Mouse (Mus musculus): ENCODE results near the gene Cstf2.
A peak's percentile ranks its signal among the peaks of the same experiment; 100 is the strongest.

The Cstf2 gene

GRCm38 (mm10) chrX:134058987-134059712 lies at the start of gene Cstf2:
TSS of gene Cstf2 (plus strand) at chrX:134059187.
- DNase-seq (ENCODE audit: low read depth, low spot score) = peak; percentile 87

- DNase-seq (ENCODE audit: low read depth, low spot score) = peak; percentile 36
These were observed 40.0 kb upstream of the Cstf2 start for GRCm38 (mm10) chrX:134019005-134019404.

DNA sequence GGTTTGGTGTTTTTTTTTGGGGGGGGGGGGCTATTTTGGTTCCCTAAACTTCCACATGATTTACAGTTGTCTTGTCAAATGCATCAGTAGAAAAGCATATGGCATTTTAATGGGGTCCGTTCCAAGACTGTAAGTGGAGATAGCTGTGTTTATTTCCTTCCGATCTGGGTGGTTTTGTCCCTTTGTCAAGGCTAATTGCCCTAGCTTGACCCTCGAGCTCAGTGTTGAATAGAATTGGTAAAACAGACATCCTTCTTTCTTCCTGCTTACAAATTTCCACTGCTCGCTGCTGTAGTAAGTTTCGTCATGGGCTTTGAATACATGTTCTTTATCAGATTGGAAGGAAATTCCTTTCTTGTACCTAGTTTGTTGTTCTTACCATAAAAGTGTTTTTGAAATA lies 38.3 kb upstream of the Cstf2 start:
- no peak for DNase-seq (ENCODE audit: low read depth, low spot score)

GRCm38 (mm10) chrX:134048994-134049393 lies 10.0 kb upstream of the Cstf2 start:
- no peak for DNase-seq (ENCODE audit: low read depth, low spot score)

DNA sequence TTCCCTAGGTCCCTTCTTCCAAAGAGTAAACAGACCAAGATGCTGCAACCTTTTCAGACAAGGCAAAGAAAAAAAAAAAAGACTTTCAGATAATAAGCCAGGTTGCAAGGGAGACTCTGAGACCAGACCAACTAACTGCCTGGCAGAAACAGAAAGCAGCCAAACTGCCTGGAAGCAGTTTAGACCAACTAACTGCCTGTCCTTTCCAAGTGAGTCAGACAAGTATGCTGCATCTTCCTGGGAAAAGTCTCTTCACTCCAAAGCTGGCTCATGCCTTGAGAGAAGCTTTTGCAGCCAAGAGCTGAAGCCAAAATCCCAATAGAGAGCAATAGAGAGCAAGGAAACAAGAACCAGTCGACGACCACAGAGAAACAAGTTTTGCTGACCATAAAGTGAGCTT lies 2.1 kb upstream of the Cstf2 start:
- no peak for DNase-seq (ENCODE audit: low read depth, low spot score)

- no peak for DNase-seq (ENCODE audit: low read depth, low spot score)
These were observed 729 bp upstream of the Cstf2 start for GRCm38 (mm10) chrX:134058040-134058875.

DNA sequence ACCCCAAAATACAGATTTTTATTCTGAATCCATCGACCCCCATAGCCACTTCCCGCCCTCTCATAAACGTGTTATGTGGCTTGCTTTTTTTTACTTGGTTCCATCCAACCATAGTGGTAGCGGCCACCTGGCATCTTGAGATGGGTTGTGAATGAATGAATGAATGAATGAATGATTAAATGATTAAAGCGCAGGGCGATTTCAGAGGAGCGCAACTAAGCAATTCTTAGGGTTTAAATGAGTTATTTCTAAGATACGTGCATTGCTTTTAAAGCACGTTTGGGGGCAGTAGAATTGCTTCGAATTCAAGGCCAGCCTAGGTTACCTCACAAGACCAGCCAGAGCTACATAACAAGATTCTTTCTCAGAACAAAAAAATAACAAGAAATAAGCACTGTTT lies 777 bp downstream of the Cstf2 start:
- DNase-seq (ENCODE audit: low read depth, low spot score) = peak; percentile 31

- no peak for DNase-seq (ENCODE audit: low read depth, low spot score)
These were observed 26.5 kb downstream of the Cstf2 start for GRCm38 (mm10) chrX:134085453-134085852.

DNA sequence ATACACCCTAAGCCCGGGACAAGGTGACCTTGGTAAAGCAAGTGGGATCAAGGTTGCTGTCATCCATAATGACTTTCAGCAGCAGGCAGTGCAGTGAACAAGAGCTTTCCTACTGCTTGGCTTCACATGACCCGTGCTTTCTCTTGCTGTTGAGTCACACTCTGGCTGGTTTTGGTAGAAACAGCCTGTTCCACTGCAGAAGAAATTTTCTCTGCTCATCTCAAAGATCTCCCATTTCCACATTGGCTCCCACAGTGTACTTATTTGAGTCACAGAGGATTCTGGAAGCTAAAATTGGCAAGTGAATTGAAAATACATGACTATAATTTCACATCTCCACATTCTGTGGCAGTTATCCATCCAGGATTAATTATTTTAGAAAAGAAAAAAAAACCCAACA lies 43.7 kb downstream of the Cstf2 start:
- DNase-seq (ENCODE audit: low read depth, low spot score) = no peak

DNA sequence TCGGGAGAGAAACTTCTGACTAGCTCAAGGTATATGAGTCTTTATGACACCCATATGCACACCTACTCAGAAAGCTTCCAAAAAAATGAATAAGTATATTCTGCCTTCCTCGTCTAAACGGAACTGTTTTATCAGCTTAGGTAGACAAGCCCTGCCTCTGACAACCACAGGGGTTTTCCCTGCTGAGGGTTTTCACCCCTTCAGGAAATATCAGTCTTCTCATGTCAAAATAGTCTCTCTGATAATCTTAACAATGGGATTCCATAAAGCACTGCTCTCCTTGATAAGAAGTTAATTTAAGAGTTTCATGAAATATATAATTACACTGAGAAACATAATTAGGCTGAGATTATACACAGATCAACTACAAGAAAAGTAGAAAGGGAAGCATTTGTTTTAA lies 52.8 kb downstream of the Cstf2 start:
- no peak for DNase-seq (ENCODE audit: low read depth, low spot score)

DNA sequence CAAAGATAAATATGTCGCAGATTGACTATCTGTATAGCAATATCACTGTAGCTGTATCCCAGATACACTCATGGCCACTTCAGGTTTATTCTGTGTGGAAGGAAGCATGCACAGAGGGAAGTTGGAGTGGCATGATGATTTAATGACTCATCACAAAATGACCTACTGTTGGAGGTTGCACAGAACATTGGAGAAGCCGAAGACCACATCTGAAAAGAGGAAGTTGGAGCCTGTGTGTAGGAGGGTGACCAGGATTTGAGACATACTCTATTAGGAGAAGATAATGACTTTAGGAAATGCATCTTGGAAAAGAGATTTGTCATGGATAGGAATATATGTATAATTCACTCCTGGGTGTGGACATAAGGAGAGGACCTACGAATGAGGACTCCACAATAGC lies 57.4 kb downstream of the Cstf2 start:
- no peak for DNase-seq (ENCODE audit: low read depth, low spot score)

DNA sequence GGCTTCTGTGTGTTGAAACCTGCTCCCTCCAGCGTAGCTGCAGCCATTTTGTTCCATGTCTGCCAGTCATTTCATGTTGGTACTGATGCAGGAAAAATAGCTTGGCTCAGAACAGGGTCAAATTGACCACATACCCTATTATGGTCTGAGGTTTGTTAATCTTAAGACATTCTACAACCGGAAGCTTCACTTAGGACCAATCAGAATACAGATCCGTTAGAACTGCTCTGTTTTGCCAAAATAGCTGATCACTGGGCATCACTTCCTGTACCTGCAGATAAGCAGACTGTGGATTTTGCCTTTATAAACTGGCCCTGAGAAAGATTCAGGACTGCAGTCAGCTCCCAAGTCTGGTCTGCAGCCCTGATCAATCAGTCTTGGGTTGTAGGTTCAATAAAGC lies 69.6 kb downstream of the Cstf2 start:
- no peak for DNase-seq (ENCODE audit: low read depth, low spot score)

DNA sequence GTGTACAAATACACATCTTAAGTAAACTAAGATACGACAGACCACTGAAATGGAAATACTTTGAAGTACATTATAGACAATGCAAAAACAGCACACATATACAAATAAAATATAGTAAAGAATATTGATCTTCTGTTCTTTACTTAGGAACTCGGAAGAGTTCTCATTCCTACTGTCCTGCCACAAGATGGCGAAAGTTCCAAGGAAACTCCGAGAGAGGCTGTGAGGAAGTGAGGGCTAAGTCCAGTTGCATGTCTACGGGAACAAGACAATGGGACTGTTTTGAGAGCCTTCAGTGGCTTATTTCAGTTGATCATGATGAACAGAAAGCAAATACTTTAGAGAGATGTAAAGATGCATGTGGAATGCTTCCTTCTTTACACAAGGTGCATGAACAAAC lies 73.3 kb downstream of the Cstf2 start:
- DNase-seq (ENCODE audit: low read depth, low spot score) = peak; percentile 24

DNA sequence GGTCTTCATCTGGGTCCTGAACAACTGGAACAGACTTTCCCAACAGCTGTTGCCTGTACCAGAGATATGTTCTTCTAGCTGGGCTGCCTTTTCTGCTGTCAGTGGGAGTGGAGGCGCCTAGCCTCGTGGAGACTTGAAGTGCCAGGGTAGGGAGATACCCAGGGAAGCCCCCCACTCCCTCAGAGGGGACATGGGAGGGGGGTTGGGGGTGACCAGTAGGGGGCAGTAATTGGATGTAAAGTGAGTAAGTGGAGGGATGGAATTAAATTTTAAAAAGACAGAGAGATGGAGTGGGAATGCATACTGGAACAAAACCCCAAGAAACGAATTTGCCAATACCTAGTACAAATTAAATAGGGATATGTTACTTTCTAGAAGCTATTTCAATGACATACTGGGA lies 74.8 kb downstream of the Cstf2 start:
- DNase-seq (ENCODE audit: low read depth, low spot score) = peak; percentile 6
